8 mouse cellular contexts compared by ENCODE assay signal in genomic region chr8:70610796-70611771, GRCm38 (mm10). TPM values are rescaled to one million over a fixed set of nuclear protein-coding genes. Genes with fewer than 3 reads are reported as not detected.
DNase-seq lines count a peak whose midpoint lies in the region; ATAC-seq and TF ChIP-seq lines count a peak whose summit lies in the region.

No protein-coding gene starts in this region.

- peak; percentile 81 for DNase-seq in kidney, postnatal 0 days (ENCODE audit: low spot score)
- peak; percentile 73 to 77 for DNase-seq in urinary bladder, adult 18-20 months (ENCODE audit: low spot score in 2 of 2)

- peaks cover 10% of the 10 kb centered on the region for H3K27me3 ChIP-seq in E14TG2a.4 (ENCODE audit: insufficient read depth, low read length)
- peaks cover 28% of the 10 kb centered on the region for H3K27me3 ChIP-seq in erythroblast, embryonic 14.5 days (ENCODE audit: control insufficient read depth)
- no peaks in the 10 kb centered on the region for H3K27me3 ChIP-seq in heart, embryonic 15.5 days
- H3K27me3 ChIP-seq in kidney, postnatal 0 days (ENCODE audit: insufficient read depth, low read length): no peaks in the 10 kb centered on the region
- H3K27me3 ChIP-seq in lung, embryonic 15.5 days: no peaks in the 10 kb centered on the region

- no peak for TF ChIP-seq POLR2A in bone marrow macrophage, adult 2 months (IDR thresholded peaks at IDR 0.05; ENCODE audit: borderline replicate concordance, low read depth, low read length)
- no peak for TF ChIP-seq POLR2A in olfactory bulb, adult 2 months (IDR thresholded peaks at IDR 0.05; ENCODE audit: insufficient read depth, low read depth, low read length)

- peak; percentile 92 for TF ChIP-seq CTCF in E14TG2a.4 (conservative IDR thresholded peaks at IDR 0.05; ENCODE audit: low read length)
- peak; percentile 83 for TF ChIP-seq CTCF in bone marrow macrophage, adult 2 months (IDR thresholded peaks at IDR 0.05; ENCODE audit: low read depth, low read length)
- peak; percentile 89 for TF ChIP-seq CTCF in kidney, postnatal 0 days (IDR thresholded peaks at IDR 0.05; ENCODE audit: low read depth)
- TF ChIP-seq CTCF in olfactory bulb, adult 2 months (IDR thresholded peaks at IDR 0.05; ENCODE audit: insufficient read depth, low read depth, low read length): peak; percentile 82

- H3K36me3 ChIP-seq in E14TG2a.4 (ENCODE audit: insufficient read depth, low read length): no peaks in the 10 kb centered on the region; the same call in 1 of the 2 replicates
- no peaks in the 10 kb centered on the region for H3K36me3 ChIP-seq in erythroblast, embryonic 14.5 days (ENCODE audit: control insufficient read depth)
- H3K36me3 ChIP-seq in heart, embryonic 15.5 days: no peaks in the 10 kb centered on the region
- H3K36me3 ChIP-seq in kidney, postnatal 0 days (ENCODE audit: insufficient read depth, low read length): no peaks in the 10 kb centered on the region
- H3K36me3 ChIP-seq in lung, embryonic 15.5 days: no peaks in the 10 kb centered on the region

- under 1% methylated on average over 54 of the region's 54 CpGs for WGBS in heart, embryonic 15.5 days
- WGBS in kidney, postnatal 0 days: under 1% methylated on average over 54 of the region's 54 CpGs
- under 1% methylated on average over 54 of the region's 54 CpGs for WGBS in lung, embryonic 15.5 days
- 1% methylated on average over 54 of the region's 54 CpGs for WGBS in olfactory bulb, adult 2 months

- peak overlapping the region; percentile 55 for H3K9ac ChIP-seq in heart, embryonic 15.5 days
- peak overlapping the region; percentile 56 for H3K9ac ChIP-seq in kidney, postnatal 0 days (ENCODE audit: low read depth, low read length)
- peak overlapping the region; percentile 62 for H3K9ac ChIP-seq in lung, embryonic 15.5 days

- H3K27ac ChIP-seq in bone marrow macrophage, adult 2 months (ENCODE audit: insufficient read depth, low read depth, low read length): peak overlapping the region; percentile 96
- H3K27ac ChIP-seq in heart, embryonic 15.5 days: peak overlapping the region; percentile 93
- peak overlapping the region; percentile 98 for H3K27ac ChIP-seq in kidney, postnatal 0 days
- peak overlapping the region; percentile 100 for H3K27ac ChIP-seq in lung, embryonic 15.5 days
- H3K27ac ChIP-seq in olfactory bulb, adult 2 months (ENCODE audit: insufficient read depth, low read depth, low read length): peak overlapping the region; percentile 76

- peak overlapping the region; percentile 96 for H3K4me2 ChIP-seq in heart, embryonic 15.5 days
- H3K4me2 ChIP-seq in kidney, postnatal 0 days (ENCODE audit: low read length): peak overlapping the region; percentile 93
- peak overlapping the region; percentile 95 for H3K4me2 ChIP-seq in lung, embryonic 15.5 days

- peaks cover 65% of the 10 kb centered on the region for H3K4me1 ChIP-seq in E14TG2a.4 (replicated peaks; ENCODE audit: low read depth, low read length)
- peaks cover 41% of the 10 kb centered on the region for H3K4me1 ChIP-seq in bone marrow macrophage, adult 2 months (ENCODE audit: control insufficient read depth, insufficient read depth, low read length)
- H3K4me1 ChIP-seq in erythroblast, embryonic 14.5 days (ENCODE audit: control insufficient read depth): peaks cover 88% of the 10 kb centered on the region
- H3K4me1 ChIP-seq in heart, embryonic 15.5 days (replicated peaks): peaks cover 53% of the 10 kb centered on the region
- peaks cover 14% of the 10 kb centered on the region; the same call in 1 of the 2 replicates for H3K4me1 ChIP-seq in kidney, postnatal 0 days (replicated peaks; ENCODE audit: insufficient read depth, low read length)
- H3K4me1 ChIP-seq in lung, embryonic 15.5 days: peaks cover 47% of the 10 kb centered on the region
- H3K4me1 ChIP-seq in olfactory bulb, adult 2 months (ENCODE audit: control insufficient read depth, insufficient read depth, low read length): peaks cover 52% of the 10 kb centered on the region

- no peaks in the 10 kb centered on the region for H3K9me3 ChIP-seq in E14TG2a.4 (ENCODE audit: low read length)
- H3K9me3 ChIP-seq in erythroblast, embryonic 14.5 days (ENCODE audit: control insufficient read depth, low read length): no peaks in the 10 kb centered on the region
- H3K9me3 ChIP-seq in heart, embryonic 15.5 days (replicated peaks): no peaks in the 10 kb centered on the region
- no peaks in the 10 kb centered on the region for H3K9me3 ChIP-seq in kidney, postnatal 0 days (replicated peaks; ENCODE audit: low read length)
- no peaks in the 10 kb centered on the region for H3K9me3 ChIP-seq in lung, embryonic 15.5 days

- peak overlapping the region; percentile 93 for H3K4me3 ChIP-seq in E14TG2a.4 (replicated peaks; ENCODE audit: low read length)
- peak overlapping the region; percentile 64 for H3K4me3 ChIP-seq in bone marrow macrophage, adult 2 months (ENCODE audit: insufficient read depth, low read length)
- H3K4me3 ChIP-seq in erythroblast, embryonic 14.5 days (replicated peaks): peak overlapping the region; percentile 76
- H3K4me3 ChIP-seq in heart, embryonic 15.5 days: peak overlapping the region; percentile 85
- peak overlapping the region; percentile 41 for H3K4me3 ChIP-seq in kidney, postnatal 0 days (replicated peaks; ENCODE audit: low read depth, low read length)
- H3K4me3 ChIP-seq in lung, embryonic 15.5 days: peak overlapping the region; percentile 79
- peak overlapping the region; percentile 36 for H3K4me3 ChIP-seq in olfactory bulb, adult 2 months (ENCODE audit: insufficient read depth, low read depth, low read length)

- no peak for ATAC-seq in heart, embryonic 15.5 days (replicated peaks; ENCODE audit: insufficient number of reproducible peaks, insufficient read depth, low FRiP score, low read depth)
- ATAC-seq in kidney, postnatal 0 days (replicated peaks; ENCODE audit: low FRiP score, low read depth): no peak
- ATAC-seq in lung, embryonic 15.5 days (ENCODE audit: borderline replicate concordance, extremely low read depth, low FRiP score, low TSS enrichment): no peak

RNA-seq across cellular contexts. Expression of gene Ssbp4, which starts 2.4 kb away (rescaled TPM):
- 106 and 123 TPM in 2 replicates for polyA plus RNA-seq in bone marrow macrophage, adult 2 months (2012; ENCODE audit: insufficient read depth, insufficient read length, missing spikeins)
- polyA plus RNA-seq in erythroblast, embryonic 14.5 days (2012): 40.7 and 52.6 TPM in 2 replicates
- polyA plus RNA-seq in heart, embryonic 15.5 days (2015; fragmentation: Nextera tagmentation; extraction: Ambion mirVana): 62.1 and 82.6 TPM in 2 replicates
- polyA plus RNA-seq in kidney, postnatal 0 days (2015; fragmentation: Nextera tagmentation; extraction: Ambion mirVana): 166 and 188 TPM in 2 replicates
- 111 and 122 TPM in 2 replicates for polyA plus RNA-seq in lung, embryonic 15.5 days (2015; fragmentation: Nextera tagmentation; extraction: Ambion mirVana)
- polyA plus RNA-seq in olfactory bulb, adult 2 months (2012; ENCODE audit: insufficient read depth, insufficient read length, low replicate concordance, missing spikeins): not detected in 2 replicates

RNA-seq across cellular contexts. Expression of gene Lrrc25, which starts 4.9 kb away (rescaled TPM):
- polyA plus RNA-seq in bone marrow macrophage, adult 2 months (2012; ENCODE audit: insufficient read depth, insufficient read length, missing spikeins): 185 and 197 TPM in 2 replicates
- 0.12 and 0.40 TPM in 2 replicates for polyA plus RNA-seq in erythroblast, embryonic 14.5 days (2012)
- 1.4 and 3.4 TPM in 2 replicates for polyA plus RNA-seq in heart, embryonic 15.5 days (2015; fragmentation: Nextera tagmentation; extraction: Ambion mirVana)
- polyA plus RNA-seq in kidney, postnatal 0 days (2015; fragmentation: Nextera tagmentation; extraction: Ambion mirVana): 1.9 and 2.8 TPM in 2 replicates
- 1.9 and 2.5 TPM in 2 replicates for polyA plus RNA-seq in lung, embryonic 15.5 days (2015; fragmentation: Nextera tagmentation; extraction: Ambion mirVana)
- not detected in 2 replicates for polyA plus RNA-seq in olfactory bulb, adult 2 months (2012; ENCODE audit: insufficient read depth, insufficient read length, low replicate concordance, missing spikeins)

RNA-seq across cellular contexts. Expression of gene Isyna1, which starts 16.9 kb away (rescaled TPM):
- 36.0 and 41.4 TPM in 2 replicates for polyA plus RNA-seq in bone marrow macrophage, adult 2 months (2012; ENCODE audit: insufficient read depth, insufficient read length, missing spikeins)
- 13.3 and 13.4 TPM in 2 replicates for polyA plus RNA-seq in erythroblast, embryonic 14.5 days (2012)
- 92.9 and 121 TPM in 2 replicates for polyA plus RNA-seq in heart, embryonic 15.5 days (2015; fragmentation: Nextera tagmentation; extraction: Ambion mirVana)
- polyA plus RNA-seq in kidney, postnatal 0 days (2015; fragmentation: Nextera tagmentation; extraction: Ambion mirVana): 166 and 169 TPM in 2 replicates
- 134 TPM in 2 replicates for polyA plus RNA-seq in lung, embryonic 15.5 days (2015; fragmentation: Nextera tagmentation; extraction: Ambion mirVana)
- polyA plus RNA-seq in olfactory bulb, adult 2 months (2012; ENCODE audit: insufficient read depth, insufficient read length, low replicate concordance, missing spikeins): not detected in 2 replicates

RNA-seq across cellular contexts. Expression of gene Gdf15, which starts 21.2 kb away (rescaled TPM):
- polyA plus RNA-seq in bone marrow macrophage, adult 2 months (2012; ENCODE audit: insufficient read depth, insufficient read length, missing spikeins): 3.3 and 4.9 TPM in 2 replicates
- 0.13 TPM in 1 of 2 replicates, not detected in the other for polyA plus RNA-seq in erythroblast, embryonic 14.5 days (2012)
- polyA plus RNA-seq in heart, embryonic 15.5 days (2015; fragmentation: Nextera tagmentation; extraction: Ambion mirVana): 0.89 and 1.3 TPM in 2 replicates
- 3.0 and 3.2 TPM in 2 replicates for polyA plus RNA-seq in kidney, postnatal 0 days (2015; fragmentation: Nextera tagmentation; extraction: Ambion mirVana)
- polyA plus RNA-seq in lung, embryonic 15.5 days (2015; fragmentation: Nextera tagmentation; extraction: Ambion mirVana): 0.31 and 0.45 TPM in 2 replicates
- polyA plus RNA-seq in olfactory bulb, adult 2 months (2012; ENCODE audit: insufficient read depth, insufficient read length, low replicate concordance, missing spikeins): not detected in 2 replicates

RNA-seq across cellular contexts. Expression of gene Pgpep1, which starts 49.1 kb away (rescaled TPM):
- 33.0 and 35.2 TPM in 2 replicates for polyA plus RNA-seq in bone marrow macrophage, adult 2 months (2012; ENCODE audit: insufficient read depth, insufficient read length, missing spikeins)
- 0.29 and 0.32 TPM in 2 replicates for polyA plus RNA-seq in erythroblast, embryonic 14.5 days (2012)
- 32.2 and 36.3 TPM in 2 replicates for polyA plus RNA-seq in heart, embryonic 15.5 days (2015; fragmentation: Nextera tagmentation; extraction: Ambion mirVana)
- polyA plus RNA-seq in kidney, postnatal 0 days (2015; fragmentation: Nextera tagmentation; extraction: Ambion mirVana): 84.2 and 87.5 TPM in 2 replicates
- polyA plus RNA-seq in lung, embryonic 15.5 days (2015; fragmentation: Nextera tagmentation; extraction: Ambion mirVana): 38.5 and 47.7 TPM in 2 replicates
- polyA plus RNA-seq in olfactory bulb, adult 2 months (2012; ENCODE audit: insufficient read depth, insufficient read length, low replicate concordance, missing spikeins): not detected in 2 replicates

Comparison
In these comparisons a context has a peak if more than half of its experiments do, and no peak if none do; other contexts are left out.
1. H3K4me3 ChIP-seq: peak in every context shown above with its lines; median percentile 93 in E14TG2a.4; 85 in heart, embryonic 15.5 days; 79 in lung, embryonic 15.5 days; 76 in erythroblast, embryonic 14.5 days; 64 in bone marrow macrophage, adult 2 months; 41 in kidney, postnatal 0 days; 36 in olfactory bulb, adult 2 months.
2. RNA of gene Lrrc25, which starts 4.9 kb away (polyA plus RNA-seq): 185 to 197 TPM in bone marrow macrophage, adult 2 months; 1.9 to 2.5 TPM in lung, embryonic 15.5 days, 1.9 to 2.8 TPM in kidney, postnatal 0 days, 1.4 to 3.4 TPM in heart, embryonic 15.5 days, 0.12 to 0.40 TPM in erythroblast, embryonic 14.5 days and not detected in olfactory bulb, adult 2 months; every median in the first group is over 10 times any median in the second.
3. Peak in every context shown above with its lines, with median percentiles within 50 percentile points of each other: CTCF ChIP-seq, H3K27ac ChIP-seq, H3K4me2 ChIP-seq and H3K9ac ChIP-seq.